Mouse (Mus musculus): ENCODE results near the gene Trak1.

DNA sequence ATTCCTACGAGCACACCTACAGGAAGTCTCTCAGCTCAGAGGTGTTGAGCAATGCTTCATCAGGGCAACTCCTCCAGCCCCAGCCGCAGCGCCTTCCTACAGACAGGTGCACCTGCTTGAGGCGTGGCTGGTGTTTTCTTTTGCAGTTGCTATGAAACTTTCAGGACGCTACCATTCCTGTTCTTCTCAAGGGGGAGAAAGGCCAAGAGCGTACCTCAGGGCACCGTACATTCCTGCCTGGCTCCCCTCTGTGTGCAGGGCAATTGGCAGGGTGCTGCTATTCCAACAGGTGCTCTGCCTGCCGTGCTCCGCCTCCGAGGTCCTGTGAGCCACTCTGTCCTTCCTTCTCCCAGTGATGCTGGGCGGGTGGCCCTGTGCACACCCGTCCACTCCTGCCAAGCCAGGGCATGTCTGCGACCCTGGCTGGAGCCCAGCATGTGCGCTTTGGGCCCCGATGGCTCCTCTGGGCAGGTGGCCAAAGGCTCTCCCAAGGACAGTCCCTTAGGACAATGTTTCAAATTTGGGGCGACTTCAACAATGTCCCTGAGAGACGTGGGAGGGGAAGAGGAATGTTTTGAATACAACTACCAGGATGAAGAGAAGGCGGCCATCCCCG is 118.4 kb downstream of the Trak1 start:
- TF ChIP-seq POLR2A (IDR thresholded peaks at IDR 0.05; ENCODE audit: low read depth, low read length) (no peak), CTCF (IDR thresholded peaks at IDR 0.05; ENCODE audit: borderline replicate concordance, insufficient read depth, low read length) (no peak)
